Mouse (Mus musculus) T-helper 17 cell (primary cell): ENCODE data around the gene Stam.

Source experiments
- in situ Hi-C, 2 experiments: fragments of 300-600 bp; cut with MboI, MseI; formaldehyde crosslinking; loops; 1 replicate in 1 of 2; 2 replicates in 1 of 2; pipeline ENCODE4 v1.15.1; 2025; ENCODE audit warnings: high pct_unique_total_duplicates in 2 of 2

Stam gene

DNA sequence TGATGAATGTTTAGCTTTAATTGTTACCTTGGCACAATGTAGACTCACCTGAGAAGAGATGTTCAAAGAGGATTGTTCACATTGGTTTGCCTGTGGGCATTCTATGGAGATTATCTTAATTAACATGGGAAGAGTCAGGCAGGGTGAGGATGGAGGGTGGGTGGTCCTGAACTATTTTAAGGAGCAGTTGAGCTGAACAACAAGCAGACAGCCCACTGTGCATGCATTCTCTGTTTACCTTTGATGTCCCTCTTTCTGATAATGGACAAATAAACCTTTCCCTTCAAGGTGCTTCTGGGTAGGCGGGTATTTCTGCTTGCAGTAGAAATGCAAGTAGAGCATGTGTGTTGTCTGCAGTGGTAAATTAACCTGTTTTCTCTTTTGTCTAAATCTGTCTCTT lies 30.0 kb downstream of the Stam start:
- in situ Hi-C loops: no loop called here

DNA sequence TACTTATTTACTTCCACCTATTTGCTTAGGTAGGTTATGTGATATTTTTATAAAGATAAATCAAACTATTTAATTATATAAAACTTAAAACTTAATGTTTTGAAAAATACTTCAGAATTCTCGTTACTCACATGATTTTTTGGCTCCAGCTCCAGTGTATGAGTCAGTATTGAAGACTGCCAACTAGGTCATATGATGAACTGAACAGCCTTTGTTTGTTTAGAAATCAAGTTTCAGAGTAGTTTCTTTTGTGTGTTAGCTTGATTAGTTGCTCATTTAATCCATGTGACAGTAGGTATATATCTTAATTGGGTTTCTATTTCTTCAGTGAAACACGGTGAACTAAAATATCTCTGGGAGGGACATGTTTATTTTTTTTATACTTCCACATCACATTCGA lies 33.8 kb downstream of the Stam start:
- in situ Hi-C loops: no loop called here

DNA sequence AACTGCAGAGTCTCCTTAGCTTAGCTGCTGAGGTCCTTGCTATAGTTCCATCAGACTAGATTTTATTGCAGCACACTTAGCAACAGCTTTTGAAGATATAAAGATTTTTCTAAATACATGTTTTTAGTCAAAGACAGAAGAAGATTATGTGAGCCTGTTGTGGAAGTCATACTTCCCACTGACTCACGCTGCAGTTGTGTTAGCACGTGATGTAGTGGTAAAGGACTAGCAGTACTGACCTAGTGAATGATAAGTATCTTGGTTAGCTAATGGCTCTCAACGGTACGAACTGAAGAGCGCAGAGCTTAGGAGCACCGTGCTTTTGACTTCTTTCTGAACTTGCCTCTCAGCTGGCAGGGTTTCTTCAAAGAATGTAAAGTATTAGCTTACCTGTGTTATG lies 52.5 kb downstream of the Stam start:
- in situ Hi-C loops: no loop called here

DNA sequence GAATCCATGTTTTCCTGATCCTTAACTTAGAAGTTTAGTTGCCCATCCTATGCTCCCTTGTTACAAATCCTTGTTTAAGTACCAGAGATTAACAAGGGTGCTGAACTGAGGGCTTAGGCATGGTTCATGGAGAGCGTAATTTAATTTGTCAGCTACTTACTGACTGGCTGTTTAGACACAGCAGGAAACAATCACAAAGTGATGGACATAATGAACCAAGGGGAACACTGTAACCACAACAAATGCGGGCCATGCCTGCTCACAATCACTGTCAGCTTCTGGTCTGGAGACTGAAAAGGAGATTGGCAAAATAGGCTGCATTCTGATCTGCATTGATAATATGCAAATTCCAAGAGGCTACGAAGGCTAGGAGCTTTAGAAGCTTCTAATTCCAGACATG lies 53.7 kb downstream of the Stam start:
- in situ Hi-C loops: no loop called here

DNA sequence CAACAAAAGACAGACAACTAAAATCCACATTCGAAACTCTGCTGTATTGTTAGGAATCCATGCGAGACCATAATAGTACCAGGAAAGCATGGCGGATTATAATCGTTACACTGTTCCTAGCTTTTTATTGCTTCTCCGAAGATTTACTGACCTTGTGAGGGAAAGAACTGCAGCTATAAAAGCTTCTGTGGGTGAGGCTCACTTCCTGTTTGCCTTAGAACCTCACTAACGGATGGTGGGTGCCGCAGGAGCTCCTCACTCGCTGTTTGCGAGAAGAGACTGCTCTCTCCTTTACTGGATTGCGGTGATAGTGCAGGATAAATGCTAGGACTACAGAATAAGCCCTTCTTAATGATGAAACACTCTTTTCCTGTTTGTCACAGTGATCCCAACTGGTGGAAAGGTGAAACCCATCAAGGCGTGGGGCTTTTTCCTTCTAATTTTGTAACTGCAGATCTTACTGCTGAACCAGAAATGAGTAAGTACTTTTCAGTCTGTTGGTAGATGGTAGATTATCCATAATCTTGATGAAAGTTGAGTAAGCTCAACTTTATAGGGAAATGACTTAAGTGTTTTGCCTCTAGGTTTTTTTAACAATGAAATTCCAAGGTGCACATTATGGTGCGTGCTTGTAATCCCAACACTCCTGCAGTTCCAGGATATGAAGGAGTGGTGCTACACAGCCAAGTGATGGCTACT lies 56.9 kb downstream of the Stam start:
- in situ Hi-C loops: no loop called here

DNA sequence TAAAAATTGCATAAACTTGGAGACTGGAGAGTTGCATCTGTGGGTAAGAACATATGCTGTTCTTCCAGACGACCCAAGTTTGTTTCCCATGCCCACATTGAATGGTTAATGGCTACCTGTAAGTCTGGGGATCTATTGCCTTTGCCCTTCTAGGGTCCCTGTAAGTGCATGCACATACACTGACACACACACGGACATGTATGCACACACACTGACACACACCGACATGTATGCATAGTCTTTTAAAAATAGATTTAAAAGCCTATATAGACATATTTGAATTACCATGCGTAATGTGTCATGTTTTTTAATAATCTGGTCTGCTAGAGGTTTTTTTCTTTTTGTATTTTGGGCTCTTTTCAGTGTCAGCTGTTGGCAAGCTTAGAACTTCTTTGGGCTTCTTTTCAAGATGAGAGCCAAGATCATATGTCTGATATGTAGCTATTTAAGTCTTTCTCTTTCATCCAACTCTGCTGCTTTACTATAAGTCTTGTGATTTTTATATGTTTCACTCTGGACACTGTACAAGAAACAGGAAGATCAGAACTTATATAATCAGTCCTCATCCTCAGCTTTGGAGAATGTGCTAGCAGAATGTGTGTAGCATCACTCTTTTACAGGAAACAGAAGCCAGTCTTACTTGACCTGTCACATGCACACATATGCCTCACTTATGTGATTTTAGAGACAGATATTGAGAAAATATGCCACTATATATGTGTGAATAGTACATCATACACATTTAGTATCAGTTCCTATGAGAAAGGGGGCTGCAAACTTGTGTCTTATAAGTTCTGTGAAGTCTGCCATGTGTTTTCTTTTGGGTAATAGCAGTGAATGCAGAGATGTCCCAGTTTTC lies 58.8 kb downstream of the Stam start:
- in situ Hi-C loops: no loop called here

DNA sequence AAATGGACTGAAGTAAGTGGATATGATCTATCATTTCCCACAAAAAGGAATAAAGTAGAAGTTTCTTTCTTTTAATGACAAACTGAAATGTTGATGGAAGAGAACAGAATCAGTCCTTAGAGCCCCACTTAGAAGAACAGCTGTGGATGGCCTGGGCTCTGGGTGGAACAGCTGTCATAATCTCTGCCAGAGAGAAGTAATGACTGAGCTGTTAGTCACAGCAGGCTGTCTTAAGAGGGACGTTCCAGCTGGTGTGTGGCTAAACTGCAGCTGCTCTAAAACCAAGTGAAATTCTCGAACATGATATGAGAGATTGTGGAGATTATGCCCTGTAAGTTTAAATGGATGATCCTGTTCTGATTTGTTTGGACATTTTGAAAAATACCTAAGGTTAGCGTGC lies 63.0 kb downstream of the Stam start:
- in situ Hi-C loops: no loop called here

DNA sequence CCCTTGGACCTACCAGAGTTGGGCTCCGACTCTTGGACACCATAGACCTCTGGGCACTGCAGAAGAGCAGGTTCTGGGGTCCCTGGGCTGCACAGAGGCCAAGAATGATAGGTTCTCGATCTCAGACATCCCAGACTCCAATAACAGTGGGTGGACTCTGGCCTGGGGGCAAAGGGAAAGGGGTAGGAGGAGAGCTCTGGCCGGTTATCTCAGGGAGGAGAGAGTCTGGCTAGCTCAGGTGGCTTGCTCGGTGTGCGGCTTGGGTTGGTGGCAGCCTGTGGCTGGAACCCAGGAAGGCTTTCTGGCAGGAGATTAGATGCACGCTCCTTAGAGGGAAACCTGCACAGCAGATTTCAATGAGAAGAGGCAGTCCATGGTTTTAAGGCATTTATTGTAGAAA lies 65.7 kb downstream of the Stam start:
- in situ Hi-C loops: no loop called here

DNA sequence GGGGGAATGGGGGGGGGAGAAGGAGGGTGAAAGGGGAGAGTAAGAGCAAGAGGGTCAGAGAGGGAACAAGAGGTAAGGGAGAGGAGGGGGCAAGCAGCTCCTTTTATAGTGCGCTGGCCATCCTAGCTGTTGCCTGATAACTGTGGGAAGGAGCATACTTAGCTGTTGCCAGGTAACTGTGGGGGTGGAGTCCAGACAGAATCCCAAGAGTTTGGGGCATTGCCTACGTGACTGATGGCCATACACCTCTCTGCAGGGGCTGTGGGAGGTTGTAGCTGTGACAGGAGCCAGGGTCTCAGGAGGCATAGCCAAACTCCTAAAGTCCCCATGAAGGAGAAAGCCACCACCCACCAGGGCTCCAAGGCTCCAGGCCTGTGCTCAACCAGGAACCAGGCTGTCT lies 66.1 kb downstream of the Stam start:
- in situ Hi-C loops: no loop called here

DNA sequence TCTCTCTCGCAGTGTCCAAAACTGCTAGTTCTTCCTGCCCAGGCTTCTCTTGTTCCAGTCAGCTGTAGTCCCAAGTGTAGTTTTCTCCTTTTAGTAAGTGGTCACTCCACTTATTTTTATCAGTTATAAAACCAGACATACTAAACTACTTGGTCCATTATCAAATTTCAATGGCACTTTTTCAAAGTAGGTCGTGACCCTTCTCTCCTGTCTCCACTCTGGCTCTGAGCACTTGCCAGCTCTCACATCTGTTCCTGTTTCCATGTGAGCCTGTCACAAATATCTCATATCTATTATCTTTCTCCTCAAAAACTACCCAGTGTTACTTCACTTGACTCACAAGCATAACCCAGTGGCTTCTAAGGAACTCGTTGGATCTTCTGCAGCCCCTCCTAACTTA lies 71.4 kb downstream of the Stam start:
- in situ Hi-C loops: loop anchor here (5.0 kb wide), 2 partner anchors 48 to 93 kb away; no protein-coding TSS in a partner anchor

DNA sequence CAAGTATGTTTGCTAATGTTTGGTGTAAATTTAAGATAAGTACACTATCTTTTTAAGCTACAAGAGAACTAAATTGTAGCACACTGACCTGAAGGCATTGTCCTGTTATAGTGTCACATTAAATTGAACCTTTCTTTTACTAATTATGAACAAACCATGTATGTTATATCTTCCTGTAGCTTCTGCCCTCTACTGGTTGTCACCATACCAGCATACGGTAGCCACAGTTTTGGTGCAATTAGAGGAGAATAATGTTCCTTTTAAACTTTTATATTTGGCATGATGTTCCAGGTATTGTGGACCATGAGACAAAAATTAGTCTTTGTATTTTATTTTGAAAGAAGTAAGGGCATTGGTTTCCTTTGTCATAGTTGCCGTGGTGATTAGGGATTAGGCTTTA lies 73.0 kb downstream of the Stam start:
- in situ Hi-C loops: loop anchor here (5.0 kb wide), 2 partner anchors 50 to 95 kb away; no protein-coding TSS in a partner anchor

DNA sequence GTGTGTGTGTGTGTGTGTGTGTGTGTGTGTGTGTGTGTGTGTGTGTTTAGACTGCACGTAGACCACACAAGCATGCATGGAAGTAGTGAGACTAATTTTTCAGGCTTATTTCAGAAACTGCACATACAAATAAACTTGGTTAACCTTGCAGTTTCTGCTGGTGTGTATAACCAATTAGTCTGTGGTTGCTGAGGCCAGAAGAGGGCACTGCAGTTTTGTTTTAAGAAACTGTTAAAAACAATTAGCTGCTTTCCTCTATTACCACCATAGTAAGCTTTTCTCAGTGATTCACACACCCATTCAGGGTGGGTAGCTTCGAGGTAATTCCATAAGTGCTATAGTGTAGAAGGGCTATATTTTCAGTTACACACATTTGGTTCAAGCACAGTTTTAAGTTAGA lies 76.9 kb downstream of the Stam start:
- in situ Hi-C loops: no loop called here

DNA sequence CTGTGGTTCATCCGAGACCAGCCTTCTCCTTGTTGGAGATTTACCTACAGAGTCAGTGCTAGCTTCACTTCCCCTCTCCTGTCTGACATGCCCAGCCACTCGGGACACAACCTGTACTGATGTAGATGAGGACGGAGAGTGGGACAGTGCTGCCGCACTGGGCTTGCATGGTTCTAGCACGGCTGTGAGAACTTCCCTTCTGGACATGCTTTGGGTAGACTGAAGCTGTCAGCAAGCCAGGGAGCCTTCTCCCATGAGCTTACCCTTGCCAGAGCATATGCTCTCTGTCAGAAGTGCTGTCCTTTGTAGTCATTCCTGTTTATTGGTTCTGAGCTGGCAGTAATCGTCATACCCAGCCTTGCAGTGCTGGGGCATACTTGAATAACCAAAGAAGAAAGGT lies 78.0 kb downstream of the Stam start:
- in situ Hi-C loops: no loop called here

DNA sequence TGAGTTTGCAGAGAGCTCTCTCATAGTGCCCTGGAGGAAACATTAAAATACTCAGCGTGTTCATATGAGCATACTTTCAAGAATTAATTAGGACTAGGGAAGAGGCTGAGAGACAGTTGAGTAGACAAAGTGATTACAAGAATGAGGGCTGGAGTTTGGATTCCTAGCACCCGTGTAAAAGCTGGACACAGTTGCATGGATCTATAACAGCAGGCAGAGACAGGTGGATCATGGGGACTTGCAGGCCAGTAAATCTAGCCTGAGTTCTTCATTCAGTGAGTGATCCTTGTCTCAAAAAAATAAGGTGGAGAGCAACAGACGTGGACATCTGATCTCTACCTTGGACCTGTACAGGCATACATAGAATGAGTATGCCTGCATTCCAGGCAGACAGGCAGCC lies 85.1 kb downstream of the Stam start:
- in situ Hi-C loops: loop anchor here in 1 of 2 experiments (5.0 kb wide), 1 partner anchor 117 kb away; no protein-coding TSS in a partner anchor

DNA sequence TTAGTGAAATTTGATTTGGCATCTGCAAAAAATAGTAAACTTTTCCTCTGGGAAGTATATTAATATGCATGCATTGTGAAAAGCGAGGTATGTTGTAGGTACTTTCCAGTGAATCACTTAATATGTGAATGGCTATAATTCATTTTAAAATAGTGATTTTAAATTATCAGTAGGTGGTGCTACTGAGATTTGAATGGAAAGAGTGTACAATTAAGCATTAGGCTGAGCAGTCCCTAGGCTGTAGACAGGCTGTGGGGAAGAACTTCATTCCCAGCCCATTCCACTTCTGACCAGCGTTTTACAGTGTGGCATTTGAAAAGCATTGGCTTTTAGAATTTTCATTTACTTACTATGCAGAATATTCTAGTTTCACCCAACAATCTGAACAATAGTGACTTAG lies 85.9 kb downstream of the Stam start:
- in situ Hi-C loops: loop anchor here in 1 of 2 experiments (5.0 kb wide), 1 partner anchor 117 kb away; no protein-coding TSS in a partner anchor

DNA sequence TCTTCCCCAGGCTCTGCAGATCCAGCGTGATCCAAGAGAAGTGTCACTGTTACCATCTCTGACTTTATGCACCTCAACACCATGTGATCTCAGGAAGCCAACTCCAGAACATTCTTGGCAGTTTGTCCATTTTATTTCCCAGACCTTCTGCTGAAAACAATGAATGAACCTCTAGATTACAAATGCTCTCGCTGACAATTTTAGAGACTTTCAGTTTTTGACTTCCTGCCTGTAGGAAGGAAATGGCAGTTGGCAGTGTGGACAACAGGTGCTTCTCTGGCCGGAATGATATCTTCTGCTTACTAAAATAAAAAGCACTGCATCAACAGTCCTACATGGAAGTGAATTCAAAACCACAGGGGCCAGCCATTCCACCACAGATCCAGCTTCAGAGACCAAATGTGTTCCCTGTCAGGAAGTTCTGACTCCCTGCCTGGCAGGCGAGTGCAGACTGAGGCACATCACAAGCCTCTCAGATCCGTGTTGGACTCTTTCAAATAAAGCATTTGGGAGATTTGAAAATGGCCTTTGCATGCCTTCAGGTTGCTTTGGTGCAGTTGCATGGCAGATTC lies 90.6 kb downstream of the Stam start:
- in situ Hi-C loops: no loop called here

DNA sequence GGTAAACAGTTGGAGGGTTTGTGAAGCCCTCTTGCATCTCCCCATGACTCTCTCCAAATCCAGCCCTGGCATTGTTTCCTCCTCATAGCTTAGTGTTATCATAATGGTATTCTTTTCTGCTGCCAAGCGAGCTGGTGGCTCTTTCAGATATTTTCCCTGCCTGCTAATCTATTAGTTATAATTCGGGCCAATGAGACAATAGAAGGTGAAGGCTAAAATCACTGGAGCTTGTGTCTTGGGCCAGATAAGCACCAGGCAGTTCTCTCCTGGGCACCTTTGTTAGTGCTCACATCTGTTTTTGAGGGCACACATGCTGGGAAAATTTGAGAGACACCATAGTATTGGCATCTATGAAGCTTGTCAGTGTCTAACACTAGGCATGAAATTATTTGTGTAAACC lies 91.2 kb downstream of the Stam start:
- in situ Hi-C loops: no loop called here

DNA sequence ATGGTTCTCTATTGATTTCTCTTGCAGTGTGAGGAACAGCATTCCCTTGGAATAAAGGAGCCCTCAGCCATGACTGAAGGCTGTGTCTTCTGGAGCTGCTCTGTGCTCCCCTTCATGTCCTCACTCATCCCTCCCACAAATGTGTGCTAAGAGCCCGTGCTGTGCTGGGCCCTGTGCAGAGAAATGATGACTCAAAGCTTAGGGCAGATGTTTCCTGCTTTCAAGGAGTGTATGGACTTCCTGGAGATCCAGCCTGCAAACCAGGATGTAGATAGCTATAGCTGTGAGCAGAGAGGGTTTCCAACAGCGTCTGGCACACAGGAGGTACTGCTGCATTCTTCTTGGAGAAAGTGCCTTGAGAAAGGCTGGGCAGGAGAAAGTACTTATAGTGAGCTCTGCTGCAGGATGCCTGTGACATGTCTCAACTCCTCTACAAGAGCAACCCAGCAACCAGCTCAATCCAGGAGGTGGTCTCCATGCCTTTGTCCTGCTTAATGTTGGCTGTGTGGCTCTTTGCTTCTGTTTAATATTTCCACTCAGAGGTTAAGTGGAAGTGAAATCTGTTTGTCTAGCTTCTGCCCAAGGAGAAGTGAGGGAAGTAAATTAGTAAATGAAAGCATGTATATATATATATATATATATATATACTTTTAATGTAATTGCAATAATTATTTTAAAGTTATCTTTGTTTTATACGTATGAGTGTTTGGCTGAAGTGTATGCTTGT lies 91.9 kb downstream of the Stam start:
- in situ Hi-C loops: no loop called here

DNA sequence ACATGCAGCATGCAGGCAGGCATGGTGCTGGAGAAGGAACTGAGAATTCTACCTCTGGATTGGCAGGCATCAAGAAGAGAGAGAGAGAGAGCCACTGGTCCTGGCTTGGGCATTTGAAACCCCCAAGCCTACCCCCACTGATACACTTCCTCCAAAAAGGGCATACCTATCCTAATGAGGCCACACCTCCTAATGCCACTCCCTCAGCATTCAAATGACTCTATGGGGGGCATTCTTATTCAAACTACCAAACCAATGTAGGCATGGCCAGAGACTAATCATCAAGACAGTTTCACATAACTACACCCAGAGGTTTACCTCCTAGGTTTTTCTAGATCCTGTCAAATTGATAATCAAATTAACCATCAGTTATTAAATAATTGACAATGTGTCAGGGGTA lies 93.8 kb downstream of the Stam start:
- in situ Hi-C loops: no loop called here

DNA sequence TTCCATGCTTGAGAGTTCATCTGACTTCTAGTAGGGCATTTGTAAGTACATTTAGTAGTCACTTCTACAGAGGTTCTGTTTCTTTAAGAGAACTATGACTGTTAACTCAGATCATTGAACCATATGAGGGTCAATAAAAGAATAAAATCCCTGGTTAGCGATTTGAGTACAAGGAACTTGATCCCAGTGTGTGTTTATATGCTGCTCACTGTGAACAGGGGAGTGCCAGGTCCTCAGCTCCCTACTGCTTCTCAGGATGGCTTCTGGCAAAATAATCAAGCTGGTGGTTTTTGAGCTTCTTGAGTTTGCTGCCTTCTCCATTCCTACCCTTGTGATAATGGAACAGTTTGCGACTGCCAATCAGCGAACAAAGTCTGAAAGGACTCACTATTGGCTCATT lies 100.4 kb downstream of the Stam start, which contains the start of gene Tmem236:
Tmem236 (plus strand) TSS at position 190 of the 400 bp plus-strand sequence.
- in situ Hi-C loops: no loop called here

DNA sequence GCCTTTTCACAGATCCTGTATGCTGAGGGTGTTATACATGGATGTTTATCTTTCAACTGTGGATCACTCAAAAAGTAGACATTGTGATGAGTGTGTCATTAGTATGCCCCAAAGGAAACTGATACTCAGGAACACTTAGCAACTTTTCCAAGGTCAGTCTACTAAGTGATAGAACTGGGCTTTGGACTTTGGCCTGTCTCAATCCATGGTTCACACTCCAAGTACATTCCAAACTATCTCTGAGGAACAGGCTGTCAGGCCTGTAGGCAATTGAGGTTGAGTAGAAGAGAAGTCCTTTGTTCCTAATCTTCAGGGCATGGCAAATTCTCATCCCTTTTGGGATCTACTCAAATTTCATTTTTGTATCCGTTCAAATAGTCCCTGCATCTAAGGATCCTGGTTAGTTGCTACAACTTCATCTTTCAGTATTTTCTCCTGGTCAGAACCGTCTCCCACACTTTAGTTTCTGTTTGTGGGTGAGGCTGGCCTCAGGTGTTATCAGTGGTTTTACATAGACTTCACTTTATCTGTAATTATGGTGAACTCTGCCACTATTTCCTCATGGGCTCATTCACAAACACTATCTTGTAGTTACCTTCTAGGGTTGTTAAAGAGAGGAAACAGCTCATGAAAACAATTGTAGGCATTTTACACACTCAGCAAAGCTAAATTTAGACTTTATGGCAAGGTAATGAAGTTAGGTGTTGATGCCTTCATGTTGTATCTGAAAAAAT lies 102.7 kb downstream of the Stam start:
- in situ Hi-C loops: no loop called here
